Mouse (Mus musculus): ENCODE results near the gene Maml3. TPM values are rescaled to one million over a fixed set of nuclear protein-coding genes. Genes with fewer than 3 reads are reported as not detected.

Gene Maml3
- polyA plus RNA-seq, 1 experiment from 2014 or later = 5.7 TPM

- 91% methylated on average over 20 of the region's 20 CpGs for WGBS
- no peaks in the 10 kb centered on the region for H3K9me3 ChIP-seq (replicated peaks; ENCODE audit: control insufficient read depth, low read length, poor library complexity, severe bottlenecking)
- no peak for ATAC-seq
Measured at GRCm38 (mm10) chr3:51636700-51637099, 468.2 kb downstream of the Maml3 start.

GRCm38 (mm10) chr3:51635960-51636359 is 468.9 kb downstream of the Maml3 start:
- WGBS = 89% methylated on average over 2 of the region's 2 CpGs
- Histone ChIP-seq H3K9me3 (replicated peaks; ENCODE audit: control insufficient read depth, low read length, poor library complexity, severe bottlenecking) (0 out of 2 replicates have a peak, but pooled peaks cover 2% of the 10 kb centered on the region), H3K9ac (ENCODE audit: low read depth, low read length) (no peak overlapping the region), H3K27ac (ENCODE audit: low read length) (no peak overlapping the region), H3K4me1 (ENCODE audit: control insufficient read depth, insufficient read depth, low read length) (peaks cover 3% of the 10 kb centered on the region; the same call in 1 of the 2 replicates), H3K4me2 (ENCODE audit: low read length) (no peak overlapping the region), H3K27me3 (ENCODE audit: control insufficient read depth, insufficient read depth, low read depth, low read length) (no peaks in the 10 kb centered on the region), H3K36me3 (ENCODE audit: control insufficient read depth, insufficient read depth, low read length) (no peaks in the 10 kb centered on the region), H3K4me3 (ENCODE audit: low read depth, low read length) (no peak overlapping the region)
- no peak for ATAC-seq

More at GRCm38 (mm10) chr3:51636700-51637099, 468.2 kb downstream of the Maml3 start:
- Histone ChIP-seq H3K27ac (ENCODE audit: low read length) (no peak overlapping the region), H3K4me3 (ENCODE audit: low read depth, low read length) (no peak overlapping the region), H3K9ac (ENCODE audit: low read depth, low read length) (no peak overlapping the region), H3K36me3 (ENCODE audit: control insufficient read depth, insufficient read depth, low read length) (no peaks in the 10 kb centered on the region), H3K27me3 (ENCODE audit: control insufficient read depth, insufficient read depth, low read depth, low read length) (no peaks in the 10 kb centered on the region), H3K4me2 (ENCODE audit: low read length) (no peak overlapping the region), H3K4me1 (ENCODE audit: control insufficient read depth, insufficient read depth, low read length) (peaks cover 3% of the 10 kb centered on the region; the same call in 1 of the 2 replicates)

Other genes with a start within 250 kb of the Maml3 start
- gene Foxo1, start 163.3 kb upstream of the Maml3 start, polyA plus RNA-seq (2015; fragmentation: Nextera tagmentation; extraction: Ambion mirVana) = 2.8 and 3.1 TPM in 2 replicates